Comparison of ENCODE assay signal across 9 mouse cellular contexts in the genomic region with DNA sequence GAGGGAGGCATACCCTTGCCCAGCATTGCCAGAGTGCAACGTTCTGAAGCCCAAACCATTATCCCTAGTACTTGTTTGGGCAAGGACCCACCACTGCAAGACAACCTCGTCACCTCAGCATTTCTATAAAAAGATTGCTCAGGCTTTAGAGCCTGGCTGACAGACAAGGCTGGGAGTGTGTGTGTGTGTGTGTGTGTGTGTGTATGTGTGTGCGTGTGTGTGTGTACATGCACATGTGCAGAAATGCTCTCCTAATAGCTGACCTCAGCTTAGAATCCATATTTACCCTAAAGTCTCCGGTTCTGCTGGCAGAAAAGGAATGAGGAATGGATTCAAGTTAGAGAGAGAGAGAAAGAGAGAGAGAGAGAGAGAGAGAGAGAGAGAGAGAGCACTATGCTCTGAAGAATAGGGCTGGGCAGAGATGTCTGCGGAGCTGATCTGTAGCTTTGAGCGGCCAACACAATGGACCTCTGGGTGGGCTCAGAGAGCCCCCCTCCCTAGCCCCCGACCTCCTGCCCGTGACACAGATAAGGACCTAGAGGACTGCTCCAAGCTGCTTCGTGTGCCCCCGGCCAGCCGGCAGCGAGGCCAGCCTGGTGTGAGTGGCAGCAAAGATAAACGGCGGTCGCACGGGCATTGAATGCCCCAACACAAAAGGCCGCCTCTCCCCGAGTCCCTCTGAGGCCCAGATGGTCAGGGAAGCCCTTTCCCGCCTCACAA.
DNase-seq lines count a peak whose midpoint lies in the region; ATAC-seq lines count a peak whose summit lies in the region.
"Had no signal": no experiment of that assay in that cellular context is flagged by ENCODE, and none has a peak within 500 bp of the region (broad histone marks: within the 10 kb centered on the region; RNA-seq: fewer than 3 reads in every experiment).

No protein-coding gene starts in this region.

- H3K4me2 ChIP-seq in kidney, embryonic 16.5 days (replicated peaks; ENCODE audit: low read depth, low read length), result peak overlapping the region; percentile 46
- peak overlapping the region; percentile 62 for H3K4me2 ChIP-seq in embryonic facial prominence, embryonic 14.5 days (ENCODE audit: low read depth, low read length)
- H3K4me2 ChIP-seq in hindbrain, embryonic 13.5 days, result peak overlapping the region; percentile 40
- peak overlapping the region; percentile 41 for H3K4me2 ChIP-seq in midbrain, embryonic 15.5 days

- ATAC-seq in kidney, embryonic 16.5 days (ENCODE audit: low FRiP score, low TSS enrichment), result no peak
- ATAC-seq in embryonic facial prominence, embryonic 14.5 days (ENCODE audit: low read depth), result peak; percentile 60
- ATAC-seq in hindbrain, embryonic 13.5 days (ENCODE audit: low FRiP score), result peak; percentile 61
- ATAC-seq in midbrain, embryonic 15.5 days (replicated peaks), result peak; percentile 77

- H3K27ac ChIP-seq in kidney, embryonic 16.5 days (ENCODE audit: low read length), result 0 out of 2 replicates have a peak overlapping the region, but pooled peaks have one; percentile 38
- peak overlapping the region; percentile 74 for H3K27ac ChIP-seq in embryonic facial prominence, embryonic 14.5 days (replicated peaks; ENCODE audit: low read depth, low read length)
- H3K27ac ChIP-seq in hindbrain, embryonic 13.5 days, result peak overlapping the region; percentile 90
- H3K27ac ChIP-seq in midbrain, embryonic 15.5 days, result peak overlapping the region; percentile 84

- peaks cover 10% of the 10 kb centered on the region; the same call in 1 of the 2 replicates for H3K4me1 ChIP-seq in kidney, embryonic 16.5 days (ENCODE audit: insufficient read depth, low read length)
- H3K4me1 ChIP-seq in embryonic facial prominence, embryonic 14.5 days (ENCODE audit: control insufficient read depth, insufficient read depth, low read length), result peaks cover 6% of the 10 kb centered on the region
- H3K4me1 ChIP-seq in hindbrain, embryonic 13.5 days (replicated peaks), result peaks cover 47% of the 10 kb centered on the region
- peaks cover 33% of the 10 kb centered on the region for H3K4me1 ChIP-seq in midbrain, embryonic 15.5 days

- peak overlapping the region; percentile 59 for H3K9ac ChIP-seq in kidney, embryonic 16.5 days (replicated peaks; ENCODE audit: low read length)
- peak overlapping the region; percentile 42 for H3K9ac ChIP-seq in embryonic facial prominence, embryonic 14.5 days (ENCODE audit: low read depth, low read length)
- 0 out of 2 replicates have a peak overlapping the region, but pooled peaks have one; percentile 35 for H3K9ac ChIP-seq in hindbrain, embryonic 13.5 days
- H3K9ac ChIP-seq in midbrain, embryonic 15.5 days, result peak overlapping the region; percentile 12; the same call in 1 of the 2 replicates

- no peaks in the 10 kb centered on the region for H3K9me3 ChIP-seq in kidney, embryonic 16.5 days (ENCODE audit: low read length)
- no peaks in the 10 kb centered on the region for H3K9me3 ChIP-seq in embryonic facial prominence, embryonic 14.5 days (ENCODE audit: control insufficient read depth, low read length)
- no peaks in the 10 kb centered on the region for H3K9me3 ChIP-seq in hindbrain, embryonic 13.5 days
- no peaks in the 10 kb centered on the region for H3K9me3 ChIP-seq in midbrain, embryonic 15.5 days
- H3K9me3 ChIP-seq: G1E had no signal

- 44% methylated on average over 19 of the region's 19 CpGs for WGBS in kidney, embryonic 16.5 days
- WGBS in embryonic facial prominence, embryonic 14.5 days, result 36% methylated on average over 19 of the region's 19 CpGs
- 25% methylated on average over 19 of the region's 19 CpGs for WGBS in hindbrain, embryonic 13.5 days
- WGBS in midbrain, embryonic 15.5 days, result 27% methylated on average over 19 of the region's 19 CpGs

- H3K4me3 ChIP-seq in kidney, embryonic 16.5 days (ENCODE audit: low read length), result peak overlapping the region; percentile 16; the same call in 1 of the 2 replicates
- peak overlapping the region; percentile 22 for H3K4me3 ChIP-seq in embryonic facial prominence, embryonic 14.5 days (ENCODE audit: low read depth, low read length)
- H3K4me3 ChIP-seq in hindbrain, embryonic 13.5 days, result no peak overlapping the region
- no peak overlapping the region for H3K4me3 ChIP-seq in midbrain, embryonic 15.5 days

- peaks cover 29% of the 10 kb centered on the region for H3K27me3 ChIP-seq in kidney, embryonic 16.5 days (ENCODE audit: insufficient read depth, low read length)
- H3K27me3 ChIP-seq in embryonic facial prominence, embryonic 14.5 days (replicated peaks; ENCODE audit: control insufficient read depth, insufficient read depth, low read length), result peaks cover 11% of the 10 kb centered on the region
- H3K27me3 ChIP-seq in hindbrain, embryonic 13.5 days, result peaks cover 12% of the 10 kb centered on the region; the same call in 1 of the 2 replicates
- no peaks in the 10 kb centered on the region for H3K27me3 ChIP-seq in midbrain, embryonic 15.5 days (replicated peaks)

- DNase-seq in kidney, adult 8-10 months, result no peak
- DNase-seq in embryonic facial prominence, embryonic 14.5 days (ENCODE audit: low spot score), result peak; percentile 45
- no peak for DNase-seq in adrenal gland, adult 8-10 months
- no peak for DNase-seq in gastrocnemius, adult 8-10 months (ENCODE audit: low spot score in 2 of 2)
- DNase-seq in kidney, adult 11 months, result no peak

- no peaks in the 10 kb centered on the region for H3K36me3 ChIP-seq in kidney, embryonic 16.5 days (ENCODE audit: insufficient read depth, low read length)
- H3K36me3 ChIP-seq in embryonic facial prominence, embryonic 14.5 days (ENCODE audit: control insufficient read depth, insufficient read depth, low read length), result no peaks in the 10 kb centered on the region
- H3K36me3 ChIP-seq in hindbrain, embryonic 13.5 days, result no peaks in the 10 kb centered on the region
- H3K36me3 ChIP-seq in midbrain, embryonic 15.5 days (replicated peaks), result no peaks in the 10 kb centered on the region
- H3K36me3 ChIP-seq: G1E had no signal

Comparison
In these comparisons a context has a peak if more than half of its experiments do, and no peak if none do; other contexts are left out.
1. H3K27ac ChIP-seq: peak in every context shown above with its lines; median percentile 90 in hindbrain, embryonic 13.5 days; 84 in midbrain, embryonic 15.5 days; 74 in embryonic facial prominence, embryonic 14.5 days; 38 in kidney, embryonic 16.5 days.
2. H3K4me3 ChIP-seq: peak in kidney, embryonic 16.5 days (single experiment) and embryonic facial prominence, embryonic 14.5 days (single experiment); none in hindbrain, embryonic 13.5 days (single experiment) and midbrain, embryonic 15.5 days (single experiment).
3. Peak in every context shown above with its lines, with median percentiles within 50 percentile points of each other: H3K4me2 ChIP-seq and H3K9ac ChIP-seq.